In genomic region chr8:46920071-46920470, GRCm38 (mm10) we compare ENCODE assay signal across 21 mouse cellular contexts.
DNase-seq lines count a peak whose midpoint lies in the region; ATAC-seq and TF ChIP-seq lines count a peak whose summit lies in the region.
"Had no signal": no experiment of that assay in that cellular context is flagged by ENCODE, and none has a peak within 500 bp of the region (broad histone marks: within the 10 kb centered on the region; RNA-seq: fewer than 3 reads in every experiment).

No protein-coding gene starts in this region.

- TF ChIP-seq CTCF in thymus, adult 2 months (IDR thresholded peaks at IDR 0.05; ENCODE audit: borderline replicate concordance, control insufficient read depth, extremely low read depth, insufficient read depth, low read length, poor library complexity) = no peak

- ATAC-seq in activated CD4-positive, CD25-positive, alpha-beta regulatory T cell, adult 4 months = peak; percentile 72
- ATAC-seq in megakaryocyte progenitor cell, adult 5-6 weeks (replicated peaks; ENCODE audit: poor library complexity) = peak; percentile 79
- ATAC-seq: forebrain, embryonic 16.5 days; hindbrain, embryonic 16.5 days had no signal

- intact Hi-C loops in left cerebral cortex, postnatal 4 days (cut with DNase I) = no loop called here

- DNase-seq in B cell, adult 2 months = peak; percentile 51 to 62
- DNase-seq in thymus, adult 2 months = peak; percentile 38
- DNase-seq in c-Kit-positive CD71-positive TER-119-positive erythroid progenitor cells, embryonic 14.5 days (ENCODE audit: low spot score) = no peak
- no peak for DNase-seq in heart, adult 11 months
- DNase-seq in left cerebral cortex, postnatal 4 days = no peak
- no peak for DNase-seq in spleen, postnatal 4 days (ENCODE audit: low spot score in 2 of 2)
- DNase-seq: adrenal gland, adult 8-10 months; cerebellum, adult 11-12 months; cerebellum, postnatal 36 days; gastrocnemius, adult 2 months; kidney, adult 2 months; kidney, postnatal 36 days; liver; lung, adult 2 months; lung, postnatal 4 days; midbrain, embryonic 14.5 days had no signal

- H3K27me3 ChIP-seq in thymus, adult 2 months (ENCODE audit: control insufficient read depth, insufficient read depth, low read length) = no peaks in the 10 kb centered on the region; the same call in 1 of the 2 replicates

- TF ChIP-seq POLR2A in thymus, adult 2 months (IDR thresholded peaks at IDR 0.05; ENCODE audit: control insufficient read depth, extremely low read depth, insufficient read depth, low read length, poor library complexity) = no peak

- H3K27ac ChIP-seq in thymus, adult 2 months (ENCODE audit: control insufficient read depth, insufficient read depth, low read length) = no peak overlapping the region
- H3K27ac ChIP-seq: gastrocnemius, adult 2 months had no signal

- H3K36me3 ChIP-seq in thymus, adult 2 months (ENCODE audit: control insufficient read depth, insufficient read depth, low read length) = no peaks in the 10 kb centered on the region

- H3K4me3 ChIP-seq in thymus, adult 2 months (ENCODE audit: control insufficient read depth, insufficient read depth, low read length) = no peak overlapping the region
- H3K4me3 ChIP-seq: erythroblast, embryonic 14.5 days; gastrocnemius, adult 2 months had no signal

- H3K4me1 ChIP-seq in thymus, adult 2 months (replicated peaks; ENCODE audit: control insufficient read depth, insufficient read depth, low read length) = peaks cover 21% of the 10 kb centered on the region

- 2% methylated on average over 3 of the region's 3 CpGs for WGBS in thymus, adult 2 months

Comparison
In these comparisons a context has a peak if more than half of its experiments do, and no peak if none do; other contexts are left out.
1. DNase-seq: peak in B cell, adult 2 months (2 of 2) and thymus, adult 2 months (single experiment); none in c-Kit-positive CD71-positive TER-119-positive erythroid progenitor cells, embryonic 14.5 days (single experiment), heart, adult 11 months (single experiment), left cerebral cortex, postnatal 4 days (single experiment) and spleen, postnatal 4 days (0 of 2).